Mouse (Mus musculus) right cerebral cortex, postnatal 10 days (tissue): Measurements from ENCODE around the gene Gm11009.
"Not testable (repeated sequence)": the region's sequence is repeated elsewhere in the genome, so short reads cannot be mapped to it uniquely, and the experiment has no call there.

Experiments used
- DNase-seq, 2 experiments: peaks; one replicate each; pipeline ENCODE4 v3.0.0; 2021; ENCODE audit warnings: low spot score in 2 of 2

Gm11009 gene

GRCm38 (mm10) chr2:176319394-176319793 lies at the start of gene Gm11009:
Gene Gm11009, minus strand, starts transcription at chr2:176319494.
- DNase-seq: not testable (repeated sequence)
